Mouse (Mus musculus) embryonic stem cell, embryonic (primary cell): ENCODE data around the gene Rnf31.

Source experiments
- CTCF ChIA-PET, 4 experiments: fragments of 300-600 bp in 2 of 4; fragments of 350-600 bp in 2 of 4; sonication (Branson Sonifier 250); formaldehyde crosslinking; loops; one replicate each; lab custom pipeline; 2022; ENCODE audit warnings: inconsistent platforms in 2 of 4; lab: Charles Lee
- POLR2A ChIA-PET, 4 experiments: fragments of 300-600 bp in 2 of 4; fragments of 350-600 bp in 2 of 4; sonication (Branson Sonifier 250); formaldehyde crosslinking; loops; one replicate each; lab custom pipeline; 2022; ENCODE audit warnings: antibody characterized with exemption in 4 of 4, inconsistent platforms in 1 of 4; lab: Charles Lee

Gene Rnf31

DNA sequence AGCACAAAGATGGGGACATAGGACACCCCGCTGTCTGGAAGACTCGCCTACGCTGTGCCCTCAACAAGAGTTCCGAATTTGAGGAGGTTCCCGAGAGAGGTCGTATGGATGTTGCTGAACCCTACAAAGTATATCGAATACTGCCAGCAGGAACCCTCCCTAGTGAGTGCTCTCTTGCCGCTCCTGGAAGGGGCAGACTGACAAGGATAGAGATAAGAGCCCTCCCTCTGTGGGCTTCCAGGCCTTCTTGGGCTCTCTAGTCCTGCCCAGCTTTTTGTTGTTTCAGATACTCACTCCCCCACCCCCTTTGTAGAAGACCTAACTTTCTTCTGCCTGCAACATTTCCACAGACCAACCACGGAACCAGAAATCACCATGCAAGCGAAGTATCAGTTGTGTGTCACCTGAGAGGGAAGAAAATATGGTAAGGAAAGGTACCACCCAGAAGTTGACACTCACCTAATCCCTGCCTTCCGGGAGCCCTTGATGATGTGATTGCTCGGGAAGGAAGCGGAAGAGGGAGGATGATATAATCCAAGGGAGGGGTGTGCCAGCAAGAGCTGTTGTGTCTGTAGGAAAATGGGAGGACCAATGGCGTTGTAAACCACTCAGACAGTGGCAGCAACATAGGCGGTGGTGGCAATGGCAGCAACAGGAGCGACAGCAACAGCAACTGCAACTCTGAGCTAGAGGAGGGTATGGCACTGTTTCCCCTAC, 14.4 kb downstream of the Rnf31 start:
- ChIA-PET POLR2A (interaction anchor here in 3 of 4 experiments (0.6 to 5.6 kb wide), 15 partner anchors 8 to 75 kb away, joined by 3 to 53 read pairs (median 4); partner anchors contain the start of genes A730061H03Rik (in 2 of the 3), Psme2 (in 2 of the 3), Rec8 (in 2 of the 3) and Rnf31 (in 2 of the 3)), CTCF (interaction anchor here in 2 of 4 experiments (0.5 to 1.6 kb wide), 2 partner anchors 428 to 1201 kb away, joined by 3 to 4 read pairs; no protein-coding TSS in a partner anchor)

DNA sequence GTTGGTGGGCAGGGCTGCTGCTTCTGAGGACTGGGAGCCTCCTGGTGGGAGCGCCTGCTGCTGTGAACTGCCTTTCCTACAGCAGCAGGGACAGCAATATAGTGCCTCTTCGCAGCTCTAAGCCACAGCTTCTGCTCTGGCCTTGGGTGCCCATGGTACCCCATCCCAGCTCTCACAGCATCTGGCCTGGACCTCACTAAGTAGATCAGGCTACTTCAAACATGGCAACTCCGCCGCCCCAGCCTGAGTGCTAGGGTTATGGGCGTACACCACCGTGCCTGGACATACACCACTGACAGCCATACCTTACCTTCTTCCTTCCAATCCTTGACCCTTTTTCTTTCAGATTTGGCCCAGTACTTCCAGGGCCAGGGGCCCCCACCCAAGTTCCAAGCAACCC, 16.8 kb downstream of the Rnf31 start:
- CTCF ChIA-PET = interaction anchor here in 2 of 4 experiments (0.6 to 0.8 kb wide), 2 partner anchors 9 to 106 kb away, joined by 3 to 4 read pairs; partner anchors contain the start of gene Rec8 (in 1 of the 2)

DNA sequence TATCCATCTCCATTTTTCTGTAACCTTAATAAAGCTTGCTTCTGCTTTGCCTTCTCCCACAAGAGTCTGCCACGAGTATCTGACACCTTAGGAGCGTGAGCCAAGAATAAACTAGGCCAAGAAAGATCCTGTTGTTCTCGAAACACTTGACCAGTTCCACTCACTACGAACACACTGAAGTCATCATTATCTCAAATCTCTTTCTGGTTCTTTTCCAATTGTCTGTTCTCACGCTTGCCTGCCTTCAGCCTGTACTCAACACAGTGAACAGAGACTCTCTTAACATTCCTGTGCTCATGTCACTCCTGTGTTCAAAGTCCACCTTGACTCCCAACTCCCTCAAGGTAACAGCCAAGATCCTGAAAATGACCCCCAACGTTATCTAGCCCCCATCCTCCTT, 21.8 kb downstream of the Rnf31 start:
- CTCF ChIA-PET = no interaction called here
- POLR2A ChIA-PET = interaction anchor here in 2 of 4 experiments (0.6 to 1.7 kb wide), 5 partner anchors 10 to 30 kb away, joined by 3 to 5 read pairs (median 3); partner anchors contain the start of gene Tm9sf1 (in 2 of the 2)

More for the DNA sequence above, 16.8 kb downstream of the Rnf31 start:
- POLR2A ChIA-PET = interaction anchor here in 2 of 4 experiments (0.8 to 3.5 kb wide), 6 partner anchors 10 to 53 kb away, joined by 3 to 24 read pairs (median 14); partner anchors contain the start of genes Psme2 (in 2 of the 2), Rec8 (in 2 of the 2) and Rnf31 (in 2 of the 2)

DNA sequence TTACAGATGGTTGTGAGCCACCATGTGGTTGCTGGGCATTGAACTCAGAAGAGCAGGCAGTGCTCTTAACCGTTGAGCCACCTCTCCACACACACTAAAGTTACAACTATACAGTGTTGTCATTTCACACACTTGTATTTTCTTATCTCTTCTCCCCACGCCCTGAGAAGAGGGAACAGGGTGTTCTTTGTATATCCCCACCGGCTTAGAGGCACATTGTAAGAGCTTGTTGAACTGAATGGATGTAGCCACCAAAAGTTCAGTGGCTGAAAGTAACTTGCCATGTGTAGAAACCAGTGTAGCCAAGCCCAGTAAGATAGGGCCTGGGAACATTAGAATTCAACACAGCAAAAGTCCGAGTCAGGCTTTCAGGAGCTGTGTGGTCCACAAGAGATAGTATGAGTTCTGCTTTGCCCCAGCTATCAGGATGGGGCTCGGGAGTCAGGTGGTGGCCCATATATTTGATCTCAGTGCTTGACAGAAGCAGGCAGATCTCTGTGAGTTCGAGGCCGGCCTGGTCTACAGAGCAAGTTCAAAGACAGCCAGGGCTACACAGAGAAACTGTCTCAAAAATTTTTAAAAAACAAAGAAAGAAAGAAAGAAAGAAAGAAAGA, 23.2 kb downstream of the Rnf31 start:
- ChIA-PET POLR2A (interaction anchor here in 2 of 4 experiments (0.8 to 1.5 kb wide), 2 partner anchors 29 to 60 kb away, joined by 3 read pairs; partner anchors contain the start of gene Tm9sf1 (in 1 of the 2)), CTCF (interaction anchor here in 1 of 4 experiments (1.2 kb wide), 1 partner anchor 23 kb away, joined by 3 read pairs; the partner anchor contains the start of genes Psme2 and Rnf31)

DNA sequence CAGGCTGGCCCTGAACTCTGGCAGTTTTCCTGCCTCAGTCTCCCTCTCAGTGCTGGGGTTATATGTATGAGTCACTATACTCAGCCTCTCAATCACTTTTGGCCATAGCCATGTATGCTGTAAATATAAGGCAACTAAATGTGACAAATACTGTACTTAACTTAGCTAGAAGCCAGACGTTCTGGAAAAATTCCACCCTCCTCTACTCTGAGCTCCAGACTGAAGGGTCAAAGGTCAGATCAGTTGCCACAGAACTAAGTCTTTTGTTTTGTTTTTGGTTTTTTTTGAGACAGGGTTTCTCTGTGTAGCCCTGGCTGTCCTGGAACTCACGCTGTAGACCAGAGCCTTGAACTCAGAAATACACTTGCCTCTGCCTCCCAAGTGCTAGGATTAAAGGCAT, 24.4 kb downstream of the Rnf31 start:
- POLR2A ChIA-PET = interaction anchor here in 1 of 4 experiments (1.1 to 1.4 kb wide), 2 partner anchors 25 to 106 kb away, joined by 3 to 4 read pairs; partner anchors contain the start of genes Psme2 and Rnf31
- CTCF ChIA-PET = interaction anchor here in 2 of 4 experiments (0.6 to 0.7 kb wide), 4 partner anchors 15 to 587 kb away, joined by 3 read pairs; no protein-coding TSS in a partner anchor

DNA sequence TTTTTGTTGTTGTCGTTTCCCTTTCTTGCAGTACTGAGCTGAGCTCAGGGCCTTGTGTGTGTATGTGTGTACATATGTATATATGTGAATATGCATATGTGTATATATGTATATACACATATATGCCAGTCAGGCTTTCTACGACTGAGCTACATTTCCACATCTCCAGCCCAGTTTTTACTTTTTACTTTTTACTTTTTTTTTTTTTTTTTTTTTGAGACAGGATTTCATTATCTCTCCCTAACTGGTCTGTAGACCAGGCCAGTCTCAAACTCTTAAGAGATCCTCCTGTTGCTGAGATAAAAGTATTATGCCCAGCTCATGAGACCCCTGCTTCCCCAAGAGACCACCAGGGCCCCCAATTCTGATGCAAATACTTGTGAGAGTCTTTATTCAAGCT, 25.3 kb downstream of the Rnf31 start:
- POLR2A ChIA-PET = interaction anchor here in 3 of 4 experiments (0.6 to 2.9 kb wide), 38 partner anchors 9 to 1386 kb away, joined by 3 to 24 read pairs (median 5); partner anchors contain the start of genes Psme2 (in 3 of the 3), A730061H03Rik (in 2 of the 3), Rabggta (in 2 of the 3) and Rnf31 (in 2 of the 3)
- CTCF ChIA-PET = interaction anchor here in 3 of 4 experiments (0.5 to 2.5 kb wide), 8 partner anchors 12 to 127 kb away, joined by 3 to 9 read pairs (median 4); partner anchors contain the start of gene Mdp1 (in 1 of the 3)

DNA sequence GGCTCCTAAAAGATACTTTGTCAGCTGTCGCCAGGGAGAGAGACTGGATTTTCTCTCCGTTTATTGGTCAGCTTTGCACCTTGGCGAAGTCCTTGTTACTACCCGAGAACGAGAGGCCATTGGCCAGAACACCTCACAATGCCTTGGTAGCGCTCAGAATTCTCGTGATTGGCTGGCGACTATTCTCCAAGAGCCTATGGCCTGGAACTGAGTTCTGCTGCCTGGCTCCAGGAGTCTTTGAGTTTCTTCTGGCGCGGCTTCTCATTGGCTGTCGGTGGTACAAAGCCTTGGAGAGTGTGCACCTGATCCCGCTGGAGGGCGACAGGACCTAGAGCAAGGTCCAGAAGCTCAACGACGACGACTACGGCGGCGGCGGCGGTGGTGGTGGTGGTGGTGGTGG, 26.3 kb downstream of the Rnf31 start, which contains the start of gene Rec8:
TSS of gene Rec8 (plus strand) at position 216 of the 400 bp plus-strand sequence.
- ChIA-PET POLR2A (interaction anchor here (0.6 to 2.9 kb wide), 50 partner anchors 8 to 1923 kb away, joined by 3 to 24 read pairs (median 5); partner anchors contain the start of genes A730061H03Rik (in 3 of the 4), Mdp1 (in 3 of the 4), Psme2 (in 3 of the 4) and Dcaf11 (in 2 of the 4)), CTCF (interaction anchor here (0.5 to 2.5 kb wide), 20 partner anchors 9 to 248 kb away, joined by 3 to 9 read pairs (median 4); partner anchors contain the start of genes Psme2 (in 2 of the 4), Rnf31 (in 2 of the 4), A730061H03Rik (in 1 of the 4) and Mdp1 (in 1 of the 4))

DNA sequence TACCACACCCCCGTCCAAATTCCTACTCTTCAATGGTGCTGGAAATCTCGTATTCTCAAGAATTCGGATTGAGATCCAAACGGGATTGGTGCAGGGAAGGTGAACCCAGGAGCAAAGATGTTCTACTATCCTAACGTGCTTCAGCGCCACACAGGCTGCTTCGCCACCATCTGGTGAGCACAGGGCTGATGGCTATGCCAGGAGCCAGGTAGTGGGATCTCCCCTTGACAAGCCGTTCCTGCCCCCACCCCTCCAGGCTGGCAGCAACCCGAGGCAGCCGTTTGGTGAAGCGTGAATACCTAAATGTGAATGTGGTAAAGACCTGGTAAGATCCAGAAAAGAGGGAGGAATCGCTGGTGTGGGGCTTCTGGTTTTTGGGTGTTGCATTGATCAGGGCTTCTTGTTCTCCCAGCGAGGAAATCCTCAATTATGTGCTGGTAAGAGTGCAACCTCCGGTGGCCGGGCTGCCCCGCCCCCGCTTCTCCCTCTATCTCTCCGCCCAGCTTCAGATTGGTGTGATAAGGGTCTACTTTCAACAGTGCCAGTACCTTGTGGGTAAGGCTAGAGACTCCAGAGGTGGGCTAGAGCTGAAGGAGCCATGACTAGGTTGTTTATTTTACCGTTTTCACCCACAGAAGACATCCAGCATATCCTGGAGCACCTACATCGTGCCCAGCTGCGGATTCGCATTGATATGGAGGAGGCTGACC, 27.1 kb downstream of the Rnf31 start:
- ChIA-PET POLR2A (interaction anchor here (0.5 to 2.9 kb wide), 35 partner anchors 9 to 291 kb away, joined by 3 to 24 read pairs (median 5); partner anchors contain the start of genes A730061H03Rik (in 3 of the 4), Dcaf11 (in 2 of the 4), Mdp1 (in 2 of the 4) and Pck2 (in 2 of the 4)), CTCF (interaction anchor here in 3 of 4 experiments (0.5 to 2.5 kb wide), 10 partner anchors 8 to 141 kb away, joined by 3 to 9 read pairs (median 4); partner anchors contain the start of genes Psme2 (in 2 of the 3), Rnf31 (in 2 of the 3) and A730061H03Rik (in 1 of the 3))

DNA sequence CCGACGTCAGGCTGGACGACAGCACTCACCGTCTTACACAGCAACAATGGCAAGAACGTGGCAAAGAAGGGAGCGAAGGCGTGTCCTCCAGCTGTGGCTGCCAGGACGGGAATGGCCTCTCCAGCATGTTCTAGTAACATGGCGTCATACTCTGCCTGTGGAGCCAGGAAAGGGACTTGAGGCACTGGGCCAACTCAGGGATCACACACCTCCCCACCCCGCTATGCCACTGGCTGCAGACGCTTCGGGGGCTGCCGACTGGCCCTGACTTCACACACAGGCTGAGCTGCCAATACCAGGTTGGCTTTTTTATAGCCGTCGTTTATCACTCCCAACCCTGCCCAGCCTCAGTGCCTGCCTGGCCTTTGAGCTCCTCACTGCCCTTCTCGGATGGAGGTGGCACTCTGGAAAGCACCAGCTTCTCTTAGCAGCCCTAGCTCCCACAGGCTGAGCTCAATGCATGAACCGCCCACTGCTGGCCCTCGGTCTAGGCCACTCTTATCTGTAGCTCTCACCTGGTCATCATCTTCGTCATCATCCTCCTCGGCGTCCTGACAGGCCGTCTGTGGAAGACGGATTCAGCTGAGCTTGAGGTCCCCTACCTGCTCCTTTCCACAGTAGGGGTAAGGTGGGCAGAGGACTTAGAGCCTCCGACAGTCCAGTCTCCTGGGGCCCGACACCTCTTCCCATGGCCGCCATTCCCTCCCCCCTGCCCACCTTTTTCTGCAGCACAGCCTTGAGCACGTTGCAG, 36.7 kb downstream of the Rnf31 start:
- POLR2A ChIA-PET = interaction anchor here in 3 of 4 experiments (0.7 to 2.2 kb wide), 16 partner anchors 9 to 245 kb away, joined by 3 to 7 read pairs (median 4); partner anchors contain the start of genes Gmpr2 (in 2 of the 3), Nedd8 (in 2 of the 3), Rnf31 (in 2 of the 3) and A730061H03Rik (in 1 of the 3)

DNA sequence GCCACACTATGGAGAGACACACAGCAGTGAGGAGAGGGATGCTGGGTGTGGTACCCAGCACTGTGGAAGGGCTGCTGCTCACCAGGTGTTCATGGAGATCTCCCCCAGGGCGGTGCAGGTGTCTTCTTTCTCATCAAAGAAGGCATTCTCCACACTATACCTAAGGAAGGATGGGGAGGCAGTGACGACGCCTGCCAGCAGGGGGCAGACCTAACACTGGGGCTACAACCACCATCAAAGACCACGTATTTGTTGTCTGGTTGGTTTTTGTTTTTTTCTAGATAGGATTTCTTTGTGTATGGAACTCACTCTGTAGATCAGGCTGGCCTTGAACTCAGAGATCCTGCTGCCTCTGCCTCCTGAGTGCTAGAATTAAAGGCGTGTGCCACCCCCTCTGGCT, 37.8 kb downstream of the Rnf31 start:
- CTCF ChIA-PET = interaction anchor here in 3 of 4 experiments (1.3 to 1.7 kb wide), 5 partner anchors 12 to 114 kb away, joined by 3 to 9 read pairs (median 6); partner anchors contain the start of genes Mdp1 (in 2 of the 3) and Rec8 (in 2 of the 3)
- POLR2A ChIA-PET = interaction anchor here in 3 of 4 experiments (0.7 to 2.2 kb wide), 14 partner anchors 10 to 69 kb away, joined by 3 to 7 read pairs (median 4); partner anchors contain the start of genes Gmpr2 (in 2 of the 3), Nedd8 (in 2 of the 3), Rnf31 (in 2 of the 3) and A730061H03Rik (in 1 of the 3)

More for the DNA sequence above, 36.7 kb downstream of the Rnf31 start:
- CTCF ChIA-PET = interaction anchor here (0.6 to 2.0 kb wide), 16 partner anchors 11 to 507 kb away, joined by 3 to 9 read pairs (median 4); partner anchors contain the start of genes Mdp1 (in 2 of the 4) and Rec8 (in 2 of the 4)

DNA sequence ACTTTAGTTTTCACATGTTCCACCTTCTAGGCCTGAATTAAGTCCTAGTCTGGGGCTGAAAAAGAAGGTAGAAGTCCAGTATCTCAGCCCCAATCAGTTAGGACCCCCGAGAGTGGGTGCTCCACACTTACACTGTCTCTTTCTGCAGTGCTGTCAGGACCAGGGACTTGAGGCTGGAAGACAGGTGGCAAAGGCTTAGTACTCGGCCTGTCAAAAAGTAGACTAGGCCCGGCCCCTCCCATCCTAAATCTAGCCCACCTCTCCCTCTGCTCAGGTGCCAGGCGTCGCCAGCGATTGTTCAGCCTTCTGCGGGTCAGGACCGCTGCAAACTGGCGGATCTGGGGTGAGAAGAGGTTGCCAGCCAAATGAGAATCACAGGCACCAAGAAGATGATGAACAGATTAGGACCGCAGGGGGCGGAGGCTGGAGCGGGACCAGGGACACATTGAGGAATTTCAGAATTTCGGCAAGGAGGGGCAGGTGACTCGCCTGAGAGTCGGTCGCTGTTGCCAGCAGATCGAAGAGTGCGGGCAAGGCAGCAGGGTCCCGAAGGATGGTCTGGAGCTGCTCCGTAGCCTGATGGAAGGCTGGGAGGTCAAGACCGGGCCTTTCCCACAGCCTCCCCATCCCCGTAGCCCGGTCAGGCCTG, 43.5 kb downstream of the Rnf31 start:
- POLR2A ChIA-PET = interaction anchor here (0.7 to 2.9 kb wide), 25 partner anchors 8 to 293 kb away, joined by 3 to 15 read pairs (median 4); partner anchors contain the start of genes A730061H03Rik (in 2 of the 4), Psme2 (in 2 of the 4), Tm9sf1 (in 2 of the 4) and Dcaf11 (in 1 of the 4)
- CTCF ChIA-PET = interaction anchor here in 3 of 4 experiments (0.6 to 2.2 kb wide), 6 partner anchors 25 to 284 kb away, joined by 3 to 5 read pairs (median 3); partner anchors contain the start of gene Mdp1 (in 1 of the 3)

DNA sequence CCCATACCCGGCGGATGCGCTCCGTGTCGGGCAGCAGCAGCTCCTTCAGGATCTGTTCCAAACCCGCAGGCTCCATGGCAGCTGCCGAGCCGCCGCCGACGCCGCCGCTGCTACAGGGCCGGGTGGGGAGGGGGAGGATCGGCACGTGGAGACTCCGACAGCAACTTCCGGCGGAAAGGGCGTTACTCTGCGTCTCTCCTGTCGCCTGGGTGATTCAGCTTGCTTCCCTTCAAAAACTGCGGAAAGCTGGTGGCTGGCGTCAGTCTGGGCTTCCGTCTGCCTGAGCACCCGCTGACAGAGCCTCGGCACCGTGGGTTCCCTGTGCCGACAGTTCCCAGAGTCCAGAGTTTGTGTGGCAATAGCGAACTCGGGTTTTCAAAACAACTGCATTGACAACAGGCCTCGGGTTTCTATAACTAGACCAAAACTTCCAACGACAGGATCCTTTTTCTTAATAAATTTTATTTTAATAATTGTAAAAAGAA, 44.1 kb downstream of the Rnf31 start, which contains the start of gene Ipo4:
TSS of gene Ipo4 (minus strand) at position 435 of the 485 bp plus-strand sequence.
- ChIA-PET CTCF (interaction anchor here (0.5 to 2.2 kb wide), 6 partner anchors 25 to 283 kb away, joined by 3 to 5 read pairs (median 4); partner anchors contain the start of gene Mdp1 (in 1 of the 4)), POLR2A (interaction anchor here (0.7 to 2.9 kb wide), 26 partner anchors 8 to 292 kb away, joined by 3 to 15 read pairs (median 4); partner anchors contain the start of genes A730061H03Rik (in 2 of the 4), Psme2 (in 2 of the 4), Tm9sf1 (in 2 of the 4) and Dcaf11 (in 1 of the 4))

DNA sequence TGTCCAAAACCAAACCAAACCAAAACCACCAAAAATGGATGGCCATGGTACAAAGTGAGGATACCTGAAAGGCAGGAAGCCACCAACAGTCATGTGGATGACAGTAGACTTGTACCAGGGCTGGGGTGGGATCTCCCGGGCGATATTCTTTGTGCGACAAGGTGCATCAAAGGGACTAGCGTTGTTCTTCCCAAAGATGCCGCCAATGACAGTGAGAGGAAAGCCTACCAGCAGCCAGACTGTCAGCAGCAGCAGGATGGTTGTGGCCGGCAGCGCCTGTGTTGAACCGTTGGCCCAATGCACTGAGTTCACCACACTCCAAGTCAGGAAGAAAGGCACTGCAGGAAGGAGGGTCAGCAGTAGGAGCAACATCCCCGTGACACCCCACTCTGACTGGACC, 46.3 kb downstream of the Rnf31 start, which contains the start of gene Gm49378:
TSS of gene Gm49378 (minus strand) at position 101 of the 400 bp plus-strand sequence.
- ChIA-PET CTCF (interaction anchor here in 1 of 4 experiments (0.6 kb wide), 1 partner anchor 86 kb away, joined by 3 read pairs; no protein-coding TSS in a partner anchor), POLR2A (interaction anchor here in 2 of 4 experiments (1.2 to 1.4 kb wide), 3 partner anchors 13 to 34 kb away, joined by 3 to 8 read pairs (median 3); partner anchors contain the start of genes Gmpr2 (in 1 of the 2), Nedd8 (in 1 of the 2) and Tssk4 (in 1 of the 2))

DNA sequence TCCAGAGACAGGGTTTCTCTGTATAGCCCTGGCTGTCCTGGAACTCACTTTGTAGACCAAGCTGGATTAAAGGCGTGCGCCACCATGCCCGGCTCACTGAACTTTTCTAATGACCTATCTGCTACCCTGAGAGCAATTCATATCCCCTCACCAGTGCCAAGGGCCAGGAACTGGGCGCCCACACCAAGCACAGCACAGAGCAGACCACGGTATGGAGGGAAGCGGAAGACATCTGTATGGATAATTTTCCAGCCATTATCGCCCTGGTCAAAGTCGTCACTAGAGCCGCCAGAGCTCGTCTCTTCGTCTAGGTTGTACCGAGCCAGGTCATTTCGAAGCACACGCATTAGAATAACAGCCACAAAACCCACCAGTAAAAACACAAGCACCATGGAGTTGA, 49.3 kb downstream of the Rnf31 start:
- CTCF ChIA-PET = interaction anchor here in 3 of 4 experiments (0.6 to 0.9 kb wide), 4 partner anchors 13 to 494 kb away, joined by 3 to 4 read pairs (median 4); no protein-coding TSS in a partner anchor
- POLR2A ChIA-PET = interaction anchor here in 3 of 4 experiments (0.5 to 1.0 kb wide), 9 partner anchors 12 to 1066 kb away, joined by 3 to 4 read pairs (median 3); no protein-coding TSS in a partner anchor
